ENCODE assay signal across 19 mouse cellular contexts in genomic region chr4:148633395-148634061, GRCm38 (mm10). TPM values are rescaled to one million over a fixed set of nuclear protein-coding genes. Genes with fewer than 3 reads are reported as not detected.
A peak's percentile ranks its signal among the peaks of the same experiment; 100 is the strongest.
DNase-seq lines count a peak whose midpoint lies in the region; ATAC-seq and TF ChIP-seq lines count a peak whose summit lies in the region.
"Had no signal": no experiment of that assay in that cellular context is flagged by ENCODE, and none has a peak within 500 bp of the region (broad histone marks: within the 10 kb centered on the region; RNA-seq: fewer than 3 reads in every experiment).

No protein-coding gene starts in this region.

- no peak for TF ChIP-seq CTCF in stomach, postnatal 0 days (IDR thresholded peaks at IDR 0.05; ENCODE audit: low read depth)

- peak overlapping the region; percentile 37; the same call in 1 of the 2 replicates for H3K27ac ChIP-seq in lung, embryonic 16.5 days (ENCODE audit: low read length)
- no peak overlapping the region for H3K27ac ChIP-seq in liver, embryonic 13.5 days
- H3K27ac ChIP-seq in stomach, postnatal 0 days (replicated peaks) = no peak overlapping the region
- H3K27ac ChIP-seq: forebrain, embryonic 12.5 days; hindbrain, embryonic 13.5 days; limb, embryonic 15.5 days; neural tube, embryonic 12.5 days had no signal

- no peaks in the 10 kb centered on the region; the same call in 1 of the 2 replicates for H3K4me1 ChIP-seq in lung, embryonic 16.5 days (replicated peaks; ENCODE audit: control insufficient read depth, insufficient read depth, low read length)
- peaks cover 15% of the 10 kb centered on the region for H3K4me1 ChIP-seq in liver, embryonic 13.5 days (replicated peaks)
- no peaks in the 10 kb centered on the region for H3K4me1 ChIP-seq in stomach, postnatal 0 days (replicated peaks; ENCODE audit: control insufficient read depth, insufficient read depth)
- H3K4me1 ChIP-seq: forebrain, embryonic 12.5 days; hindbrain, embryonic 13.5 days; limb, embryonic 15.5 days; neural tube, embryonic 12.5 days had no signal

- H3K4me2 ChIP-seq in lung, embryonic 16.5 days (ENCODE audit: low read depth, low read length) = no peak overlapping the region
- H3K4me2 ChIP-seq in liver, embryonic 13.5 days = no peak overlapping the region
- no peak overlapping the region for H3K4me2 ChIP-seq in stomach, postnatal 0 days (replicated peaks; ENCODE audit: low read depth)
- H3K4me2 ChIP-seq: forebrain, embryonic 12.5 days; hindbrain, embryonic 13.5 days; limb, embryonic 15.5 days; neural tube, embryonic 12.5 days had no signal

- no peaks in the 10 kb centered on the region for H3K36me3 ChIP-seq in lung, embryonic 16.5 days (ENCODE audit: control insufficient read depth, insufficient read depth, low read length)
- H3K36me3 ChIP-seq in liver, embryonic 13.5 days = no peaks in the 10 kb centered on the region
- no peaks in the 10 kb centered on the region for H3K36me3 ChIP-seq in stomach, postnatal 0 days (ENCODE audit: control insufficient read depth, insufficient read depth, low read length)
- H3K36me3 ChIP-seq: forebrain, embryonic 12.5 days; hindbrain, embryonic 13.5 days; limb, embryonic 15.5 days; neural tube, embryonic 12.5 days had no signal

- ATAC-seq in lung, embryonic 16.5 days (ENCODE audit: low read depth) = no peak
- peak; percentile 62 for ATAC-seq in liver, embryonic 13.5 days (ENCODE audit: low read depth)
- peak; percentile 34; the same call in 1 of the 2 replicates for ATAC-seq in stomach, postnatal 0 days (ENCODE audit: low FRiP score, low TSS enrichment)
- ATAC-seq: midbrain, embryonic 16.5 days had no signal

- TF ChIP-seq EP300 in stomach, postnatal 0 days (optimal IDR thresholded peaks at IDR 0.05) = no peak

- no peak overlapping the region for H3K9ac ChIP-seq in lung, embryonic 16.5 days (ENCODE audit: low read length)
- no peak overlapping the region for H3K9ac ChIP-seq in liver, embryonic 13.5 days
- no peak overlapping the region for H3K9ac ChIP-seq in stomach, postnatal 0 days (ENCODE audit: low read length)
- H3K9ac ChIP-seq: forebrain, embryonic 12.5 days; hindbrain, embryonic 13.5 days; limb, embryonic 15.5 days; neural tube, embryonic 12.5 days had no signal

- peak; percentile 45 for DNase-seq in adrenal gland, adult 2 months
- no peak for DNase-seq in adrenal gland, postnatal 25 days
- DNase-seq in lung, postnatal 36 days = no peak
- no peak for DNase-seq in liver, embryonic 13.5 days
- no peak for DNase-seq in stomach, postnatal 0 days (ENCODE audit: low spot score)
- no peak for DNase-seq in right cerebral cortex, adult 18-20 months
- DNase-seq in left cerebral cortex, postnatal 36 days (ENCODE audit: low spot score in 2 of 2) = no peak
- DNase-seq: cerebellum, adult 9-10 months; embryo, embryonic 11 days; heart, adult 11 months; kidney, adult 18-20 months had no signal

- H3K4me3 ChIP-seq in lung, embryonic 16.5 days (ENCODE audit: low read length) = no peak overlapping the region
- H3K4me3 ChIP-seq in liver, embryonic 13.5 days (replicated peaks) = no peak overlapping the region
- no peak overlapping the region for H3K4me3 ChIP-seq in stomach, postnatal 0 days (ENCODE audit: low read depth, low read length)
- H3K4me3 ChIP-seq: forebrain, embryonic 12.5 days; hindbrain, embryonic 13.5 days; limb, embryonic 15.5 days; neural tube, embryonic 12.5 days had no signal

- no peaks in the 10 kb centered on the region for H3K9me3 ChIP-seq in lung, embryonic 16.5 days (ENCODE audit: control insufficient read depth, low read length)
- H3K9me3 ChIP-seq in liver, embryonic 13.5 days (replicated peaks) = no peaks in the 10 kb centered on the region
- H3K9me3 ChIP-seq in stomach, postnatal 0 days (ENCODE audit: control insufficient read depth, low read length) = no peaks in the 10 kb centered on the region
- H3K9me3 ChIP-seq: forebrain, embryonic 12.5 days; hindbrain, embryonic 13.5 days; limb, embryonic 15.5 days; neural tube, embryonic 12.5 days had no signal

- no peaks in the 10 kb centered on the region for H3K27me3 ChIP-seq in lung, embryonic 16.5 days (ENCODE audit: control insufficient read depth, insufficient read depth, low read depth, low read length)
- H3K27me3 ChIP-seq in liver, embryonic 13.5 days = no peaks in the 10 kb centered on the region
- H3K27me3 ChIP-seq in stomach, postnatal 0 days (ENCODE audit: control insufficient read depth, insufficient read depth, low read length) = no peaks in the 10 kb centered on the region
- H3K27me3 ChIP-seq: CH12.LX; forebrain, embryonic 12.5 days; hindbrain, embryonic 13.5 days; limb, embryonic 15.5 days; neural tube, embryonic 12.5 days had no signal

- intact Hi-C loops in left cerebral cortex, postnatal 36 days (cut with DNase I) = no loop called here

- 60% methylated on average over 2 of the region's 2 CpGs for WGBS in lung, embryonic 16.5 days
- 31% methylated on average over 2 of the region's 2 CpGs for WGBS in liver, embryonic 13.5 days (ENCODE audit: insufficient replicate concordance)
- 70% methylated on average over 2 of the region's 2 CpGs for WGBS in stomach, postnatal 0 days

RNA-seq across cellular contexts. Expression of gene Tardbp, which starts 6.7 kb away (rescaled TPM):
- 100 to 1,000 TPM; 240 to 255 TPM for total RNA-seq in adrenal gland, adult 2 months (2021)
- 8.0 and 10.3 TPM in 2 replicates for polyA plus RNA-seq in adrenal gland, adult 2 months (2012; rRNA removed)
- 282 and 318 TPM in 2 replicates for total RNA-seq in adrenal gland, postnatal 25 days (2021)
- polyA plus RNA-seq in lung, embryonic 16.5 days (2015; fragmentation: Nextera tagmentation; extraction: Ambion mirVana) = 320 and 367 TPM in 2 replicates
- 180 and 240 TPM in 2 replicates for polyA plus RNA-seq in liver, embryonic 13.5 days (2015; fragmentation: Nextera tagmentation; extraction: Ambion mirVana)
- polyA plus RNA-seq in stomach, postnatal 0 days (2015; fragmentation: Nextera tagmentation; extraction: Ambion mirVana) = 99.8 and 106 TPM in 2 replicates
- 100 to 1,000 TPM; 151 to 208 TPM for total RNA-seq in left cerebral cortex, postnatal 36 days (2021)

RNA-seq across cellular contexts. Expression of gene Gm572, which starts 9.6 kb away (rescaled TPM):
- not detected for total RNA-seq in adrenal gland, adult 2 months (2021)
- 0.07 TPM in 1 of 2 replicates, not detected in the other for polyA plus RNA-seq in adrenal gland, adult 2 months (2012; rRNA removed)
- total RNA-seq in adrenal gland, postnatal 25 days (2021) = not detected in 2 replicates
- not detected in 2 replicates for polyA plus RNA-seq in lung, embryonic 16.5 days (2015; fragmentation: Nextera tagmentation; extraction: Ambion mirVana)
- polyA plus RNA-seq in liver, embryonic 13.5 days (2015; fragmentation: Nextera tagmentation; extraction: Ambion mirVana) = not detected in 2 replicates
- 0.10 and 0.16 TPM in 2 replicates for polyA plus RNA-seq in stomach, postnatal 0 days (2015; fragmentation: Nextera tagmentation; extraction: Ambion mirVana)
- not detected for total RNA-seq in left cerebral cortex, postnatal 36 days (2021)
- total RNA-seq: CH12.LX; left cerebral cortex, postnatal 10 days had no signal
- polyA plus RNA-seq: forebrain, embryonic 12.5 days; hindbrain, embryonic 13.5 days; limb, embryonic 15.5 days; midbrain, embryonic 16.5 days; neural tube, embryonic 12.5 days had no signal

RNA-seq across cellular contexts. Expression of gene Masp2, which starts 31.2 kb away (rescaled TPM):
- total RNA-seq in adrenal gland, adult 2 months (2021) = 1 to 10 TPM in 1 of 2 experiments, under 1 TPM in 1; 0.55 to 5.6 TPM
- 3.5 and 6.5 TPM in 2 replicates for polyA plus RNA-seq in adrenal gland, adult 2 months (2012; rRNA removed)
- 2.8 and 4.4 TPM in 2 replicates for total RNA-seq in adrenal gland, postnatal 25 days (2021)
- polyA plus RNA-seq in lung, embryonic 16.5 days (2015; fragmentation: Nextera tagmentation; extraction: Ambion mirVana) = 0.44 and 0.93 TPM in 2 replicates
- 14.8 and 15.0 TPM in 2 replicates for polyA plus RNA-seq in liver, embryonic 13.5 days (2015; fragmentation: Nextera tagmentation; extraction: Ambion mirVana)
- polyA plus RNA-seq in stomach, postnatal 0 days (2015; fragmentation: Nextera tagmentation; extraction: Ambion mirVana) = 0.46 and 0.79 TPM in 2 replicates
- total RNA-seq in left cerebral cortex, postnatal 36 days (2021) = 1 to 10 TPM; 1.5 to 5.5 TPM

RNA-seq across cellular contexts. Expression of gene Srm, which starts 42.2 kb away (rescaled TPM):
- 10 to 100 TPM; 75.6 to 79.4 TPM for total RNA-seq in adrenal gland, adult 2 months (2021)
- 123 and 157 TPM in 2 replicates for polyA plus RNA-seq in adrenal gland, adult 2 months (2012; rRNA removed)
- total RNA-seq in adrenal gland, postnatal 25 days (2021) = 68.3 and 78.6 TPM in 2 replicates
- 114 and 126 TPM in 2 replicates for polyA plus RNA-seq in lung, embryonic 16.5 days (2015; fragmentation: Nextera tagmentation; extraction: Ambion mirVana)
- 235 and 259 TPM in 2 replicates for polyA plus RNA-seq in liver, embryonic 13.5 days (2015; fragmentation: Nextera tagmentation; extraction: Ambion mirVana)
- polyA plus RNA-seq in stomach, postnatal 0 days (2015; fragmentation: Nextera tagmentation; extraction: Ambion mirVana) = 109 and 113 TPM in 2 replicates
- 10 to 100 TPM; 73.4 to 79.1 TPM for total RNA-seq in left cerebral cortex, postnatal 36 days (2021)
